Mouse (Mus musculus) c-Kit-positive CD71-positive TER-119-positive erythroid progenitor cells, embryonic 14.5 days (primary cell): Measurements from ENCODE around the gene Slc9b1.

Experiments
- DNase-seq: peaks from one replicate; pipeline ENCODE4 v3.0.0-alpha.2; 2013; ENCODE audit warnings: low spot score

Slc9b1 gene

GRCm38 (mm10) chr3:135347739-135348264 lies at the start of gene Slc9b1:
TSS of gene Slc9b1 (plus strand) at chr3:135348029.
- DNase-seq, result no peak

- DNase-seq, result no peak
Measured at GRCm38 (mm10) chr3:135298560-135298959, 49.3 kb upstream of the Slc9b1 start.

DNA sequence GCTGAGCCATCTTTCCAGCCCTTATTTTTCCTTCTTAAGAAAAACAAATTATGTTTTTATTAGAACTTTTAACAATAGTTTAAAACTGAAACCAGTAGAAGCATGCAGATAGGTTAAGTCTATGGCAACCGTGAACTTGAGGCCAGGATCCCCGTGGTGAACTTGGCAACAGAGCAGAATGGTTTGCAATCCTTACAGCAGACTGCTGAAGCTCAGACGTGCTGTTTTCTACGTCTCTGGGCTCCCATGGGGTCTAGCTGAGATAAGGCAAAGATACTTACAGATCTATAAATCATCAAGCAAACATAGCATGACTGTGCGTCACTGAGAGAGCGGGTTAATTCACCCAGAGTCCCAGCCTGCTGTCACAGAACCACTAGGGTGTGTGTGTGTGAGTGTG lies 47.7 kb upstream of the Slc9b1 start:
- DNase-seq, result no peak

DNA sequence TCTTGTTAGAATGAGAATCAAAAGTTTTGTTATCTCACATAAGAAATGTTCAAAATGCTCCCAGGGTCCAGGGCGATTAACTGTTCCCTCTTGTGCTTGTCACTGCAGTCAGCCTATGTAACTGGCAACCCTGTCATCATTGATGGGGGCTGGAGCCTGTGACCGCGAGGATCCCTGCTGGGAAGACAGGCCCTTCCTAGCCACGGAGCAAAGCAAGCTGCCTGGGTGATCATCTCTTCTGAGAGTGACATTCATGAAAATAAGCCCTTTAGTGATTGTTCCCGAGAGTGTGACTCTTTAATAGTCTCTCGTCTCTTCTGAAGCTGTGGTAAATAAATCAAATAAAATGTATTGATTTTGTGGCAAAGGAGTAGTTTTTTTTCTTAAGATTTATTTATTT lies 43.8 kb upstream of the Slc9b1 start:
- DNase-seq, result no peak

DNA sequence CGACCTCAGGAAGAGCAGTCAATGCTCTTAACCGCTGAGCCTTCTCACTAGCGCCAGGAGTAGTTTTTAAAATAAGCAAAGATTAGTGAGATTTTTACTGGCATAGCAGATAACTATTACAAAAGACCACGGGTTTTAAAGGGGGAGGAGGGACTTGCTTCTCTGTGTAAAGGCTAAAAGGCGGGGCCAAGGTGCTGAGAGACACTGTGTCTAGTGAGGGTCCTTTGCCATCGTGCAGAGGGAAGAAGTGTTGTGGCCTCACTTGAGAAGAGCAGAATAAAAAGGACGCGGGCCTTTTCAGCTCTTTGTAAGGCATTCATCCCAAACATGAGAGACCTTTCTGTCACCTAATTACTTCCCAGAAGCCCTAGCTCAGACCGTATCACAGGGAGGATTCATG lies 43.3 kb upstream of the Slc9b1 start:
- no peak for DNase-seq

DNA sequence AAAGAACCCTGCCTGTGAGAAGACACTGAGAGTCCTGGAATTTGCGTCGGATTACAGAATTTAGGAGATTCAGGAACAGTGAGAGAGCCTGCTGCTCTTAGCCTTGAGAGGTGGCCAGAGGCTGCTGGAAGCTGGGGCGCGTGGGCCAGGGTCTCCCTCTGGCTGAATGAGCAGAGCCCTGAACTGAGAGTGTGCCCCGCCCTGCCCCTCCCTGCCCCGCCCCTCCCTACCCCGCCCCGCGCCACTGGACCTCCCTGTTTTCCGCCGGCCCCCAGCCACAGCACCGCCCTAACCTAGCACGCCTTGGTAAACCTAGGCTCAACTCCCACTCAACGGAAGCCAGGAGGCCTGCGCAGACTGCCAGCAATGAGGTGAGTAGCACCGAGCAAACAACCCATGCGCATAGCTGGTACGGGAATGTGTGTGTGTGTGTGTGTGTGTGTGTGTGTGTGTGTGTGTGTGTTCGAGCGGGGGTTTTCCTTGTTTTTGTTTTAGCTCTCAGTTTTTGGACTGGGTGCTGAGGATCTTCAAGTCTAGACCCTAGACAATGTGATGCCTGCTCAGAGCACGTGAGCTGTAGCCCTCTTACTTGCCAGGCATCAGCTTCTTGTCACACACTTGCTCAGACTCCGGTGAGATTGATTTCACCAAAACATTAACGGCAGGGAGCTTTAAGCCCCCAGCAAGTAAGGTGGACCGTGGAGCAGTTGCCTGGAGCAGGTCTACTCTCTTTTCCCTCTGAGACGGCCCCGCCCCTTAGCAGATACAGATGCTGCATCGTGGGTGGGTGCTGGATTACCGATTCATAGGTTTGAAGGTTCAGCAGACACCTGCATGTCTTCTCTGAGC lies 40.2 kb upstream of the Slc9b1 start, which contains the start of gene Slc9b2:
TSS of gene Slc9b2 (plus strand) at position 290 of the 849 bp plus-strand sequence.
- DNase-seq, result no peak

- DNase-seq, result no peak
Measured at GRCm38 (mm10) chr3:135312916-135313491, 34.8 kb upstream of the Slc9b1 start.

DNA sequence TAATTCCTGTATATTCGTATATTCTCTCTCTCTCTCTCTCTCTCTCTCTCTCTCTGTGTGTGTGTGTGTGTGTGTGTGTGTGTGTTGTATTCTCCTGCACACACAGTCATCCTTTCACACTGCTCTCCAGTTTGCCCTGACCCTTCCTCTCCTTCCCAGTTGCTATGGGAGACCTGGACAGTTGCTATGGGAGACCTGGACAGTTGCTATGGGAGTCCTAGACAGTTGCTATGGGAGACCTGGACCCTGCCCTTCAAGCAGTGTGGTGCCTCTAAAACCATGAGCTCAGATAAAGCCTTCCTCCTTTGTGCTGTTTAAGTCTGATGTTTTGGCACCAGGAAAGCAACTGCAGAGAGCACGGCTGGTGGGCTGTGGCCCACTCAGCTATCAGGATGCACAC lies 34.1 kb upstream of the Slc9b1 start:
- DNase-seq, result no peak

DNA sequence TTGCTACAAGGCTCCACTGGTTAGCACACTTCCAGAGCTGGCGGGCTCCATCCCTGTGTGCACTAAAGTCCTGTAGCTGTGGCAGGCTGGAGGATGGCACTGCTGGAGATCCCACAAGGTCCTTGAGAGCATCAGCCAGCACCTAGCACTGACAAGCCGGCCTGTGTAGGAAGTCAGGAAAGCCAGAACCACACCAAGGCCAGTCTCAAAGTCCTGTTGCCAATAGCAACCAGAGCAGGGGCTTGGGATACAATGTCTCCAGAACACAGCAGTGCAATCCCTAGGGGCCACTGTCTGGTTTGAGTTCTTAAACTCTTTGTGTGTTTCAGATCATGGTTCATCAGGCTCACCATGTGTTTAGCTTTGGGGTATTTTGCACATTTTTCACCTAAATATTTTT lies 33.0 kb upstream of the Slc9b1 start:
- no peak for DNase-seq

DNA sequence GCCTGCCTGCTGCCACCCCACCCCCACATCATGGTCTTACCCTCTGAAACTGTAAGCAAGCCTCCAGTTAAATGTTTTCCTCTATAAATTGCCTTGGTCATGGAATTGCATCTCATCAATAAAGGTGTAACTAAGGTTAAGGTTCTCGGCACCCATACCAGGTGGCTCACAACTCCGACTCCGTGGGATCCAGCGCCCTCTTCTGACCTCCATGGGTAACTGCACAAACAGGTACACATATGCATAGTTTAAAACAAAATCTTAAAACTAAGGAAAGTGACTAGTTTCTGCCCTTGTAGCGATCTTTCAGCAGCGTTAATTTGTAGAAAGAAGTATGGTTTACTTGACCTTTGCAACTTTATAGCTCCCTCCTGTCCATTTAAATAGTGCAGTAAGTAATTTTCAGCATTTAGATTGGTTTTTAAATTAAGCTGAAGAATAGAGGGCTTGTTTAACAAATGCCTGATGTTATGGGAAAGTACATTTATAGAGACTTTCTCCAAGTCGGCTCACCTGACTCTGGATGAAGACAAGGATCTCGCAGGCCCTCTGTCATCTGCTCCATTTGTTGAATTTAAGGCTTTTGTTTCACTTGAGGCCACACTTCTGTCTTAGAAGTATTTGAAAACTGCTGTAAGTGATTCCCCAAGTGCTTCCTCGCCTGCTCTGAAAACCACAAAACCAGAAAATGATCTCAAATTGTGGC lies 32.0 kb upstream of the Slc9b1 start:
- DNase-seq, result no peak

DNA sequence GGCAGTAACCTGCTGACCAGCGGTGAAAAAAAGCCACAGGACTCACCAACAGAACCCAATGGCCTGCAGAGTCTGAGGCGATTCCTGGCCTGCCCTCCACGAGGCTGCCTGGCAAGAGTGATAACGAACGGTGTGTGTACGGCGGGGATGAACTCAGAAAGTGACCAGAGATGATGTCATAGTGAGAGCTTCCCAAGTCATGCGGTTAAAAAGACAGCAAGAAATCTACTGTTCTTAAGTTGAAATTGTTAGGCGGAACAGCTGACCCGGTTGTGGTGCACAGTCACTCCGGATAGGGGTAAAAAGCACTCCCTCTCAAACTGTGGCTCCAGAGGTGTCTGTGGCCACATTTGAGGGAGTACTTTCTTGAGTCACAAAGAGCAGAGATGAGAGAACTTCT lies 29.5 kb upstream of the Slc9b1 start:
- no peak for DNase-seq

DNA sequence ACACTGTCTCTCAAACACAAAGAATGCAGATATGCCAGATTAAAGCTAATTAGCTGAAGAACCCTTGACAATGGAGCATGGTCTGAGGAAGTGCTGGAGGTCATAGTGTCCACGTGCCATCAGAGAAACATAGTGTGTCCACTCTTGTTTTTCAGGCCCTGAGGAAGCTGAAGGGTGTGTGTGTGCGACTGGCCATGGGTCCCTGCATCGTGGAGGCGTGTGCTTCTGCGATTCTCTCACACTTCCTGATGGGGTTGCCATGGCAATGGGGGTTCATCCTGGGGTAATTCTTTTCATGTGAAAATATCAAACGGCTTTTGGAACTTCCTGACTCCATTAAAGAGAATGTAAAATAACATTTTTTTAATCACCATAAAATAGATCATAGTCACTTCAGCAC lies 23.5 kb upstream of the Slc9b1 start:
- DNase-seq, result no peak

DNA sequence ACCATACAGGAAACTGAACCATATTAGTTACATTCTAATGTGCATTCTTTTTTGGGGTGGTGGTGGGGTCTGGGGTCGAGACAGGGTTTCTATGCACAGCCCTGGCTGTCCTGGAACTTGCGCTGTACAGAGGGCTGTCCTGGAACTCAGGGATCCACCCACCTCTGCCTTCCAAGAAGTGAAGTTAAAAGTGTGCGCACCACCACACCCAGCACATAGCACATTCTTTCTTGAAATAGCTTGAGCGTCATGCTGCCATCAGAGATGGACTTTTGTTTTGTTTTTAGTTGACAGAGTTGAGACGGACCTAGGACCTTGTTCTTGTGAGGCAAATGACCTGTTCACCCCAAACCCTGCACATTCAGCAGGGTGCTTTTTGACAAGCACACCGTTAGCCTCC lies 20.7 kb upstream of the Slc9b1 start:
- no peak for DNase-seq

GRCm38 (mm10) chr3:135327601-135328000 lies 20.2 kb upstream of the Slc9b1 start:
- peak; percentile 11 for DNase-seq

- DNase-seq, result peak; percentile 45
Measured at GRCm38 (mm10) chr3:135328560-135328959, 19.3 kb upstream of the Slc9b1 start.

DNA sequence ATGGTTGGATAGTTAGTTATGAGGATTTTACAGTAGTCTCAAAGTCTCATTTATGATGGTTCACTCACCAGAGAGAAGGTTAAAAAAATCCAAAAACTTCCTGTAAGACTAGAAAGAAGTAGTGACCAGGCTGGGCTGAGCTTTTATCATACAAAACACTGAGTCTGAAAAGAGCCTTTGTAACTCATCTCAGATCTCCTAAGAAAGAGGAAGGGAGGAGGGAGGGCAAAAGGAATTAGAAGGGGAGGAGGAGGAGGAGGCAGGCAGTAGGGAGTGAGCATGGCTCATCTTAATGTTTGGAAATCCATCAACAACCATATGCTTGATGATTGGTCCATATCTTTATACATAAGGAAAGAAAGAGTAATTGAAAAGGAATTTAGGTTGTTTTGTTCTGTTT lies 15.1 kb upstream of the Slc9b1 start:
- no peak for DNase-seq

- DNase-seq, result no peak
Measured at GRCm38 (mm10) chr3:135333763-135334162, 14.1 kb upstream of the Slc9b1 start.

- DNase-seq, result no peak
Measured at GRCm38 (mm10) chr3:135349022-135349421, 1.2 kb downstream of the Slc9b1 start.

DNA sequence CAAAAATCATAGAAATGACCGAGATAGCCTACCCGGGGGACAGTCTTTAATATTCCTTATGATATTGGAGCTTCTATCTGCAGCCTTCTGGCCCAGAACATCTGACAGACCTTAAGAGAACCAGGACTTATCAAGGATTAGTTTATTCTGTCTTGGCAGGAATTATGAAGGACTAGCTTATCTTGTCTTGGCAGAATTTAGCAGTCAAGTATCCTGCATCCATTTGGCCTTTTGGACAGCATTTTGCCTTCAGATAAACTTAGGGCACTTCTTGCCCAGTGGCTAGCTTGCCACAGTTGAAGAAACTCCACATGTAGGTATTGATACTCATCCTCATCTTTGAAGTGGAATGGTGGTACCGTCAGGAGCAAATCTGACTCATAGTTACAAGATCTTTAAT lies 4.0 kb downstream of the Slc9b1 start:
- no peak for DNase-seq

GRCm38 (mm10) chr3:135357394-135357793 lies 9.6 kb downstream of the Slc9b1 start:
- DNase-seq, result no peak

DNA sequence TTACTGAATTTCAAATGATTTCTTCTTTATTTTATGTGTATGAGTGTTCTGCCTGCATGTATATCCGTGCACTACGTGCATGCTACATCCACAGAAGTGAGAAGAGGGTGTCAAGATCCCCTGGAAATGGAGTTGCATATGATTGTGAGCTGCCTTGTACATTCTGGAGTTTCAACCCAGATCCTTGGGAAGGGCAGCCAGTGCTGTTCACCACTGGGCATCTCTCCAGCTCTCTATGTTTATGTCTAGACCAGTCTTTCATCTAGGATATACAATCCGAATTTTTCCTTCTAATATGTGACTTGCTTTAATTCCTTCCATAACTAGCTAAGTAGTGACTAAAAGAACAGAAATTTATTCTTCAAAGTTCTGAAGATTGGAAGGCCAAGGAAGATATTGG lies 28.0 kb downstream of the Slc9b1 start:
- DNase-seq, result no peak

- no peak for DNase-seq
Measured at GRCm38 (mm10) chr3:135377445-135377844, 29.6 kb downstream of the Slc9b1 start.

DNA sequence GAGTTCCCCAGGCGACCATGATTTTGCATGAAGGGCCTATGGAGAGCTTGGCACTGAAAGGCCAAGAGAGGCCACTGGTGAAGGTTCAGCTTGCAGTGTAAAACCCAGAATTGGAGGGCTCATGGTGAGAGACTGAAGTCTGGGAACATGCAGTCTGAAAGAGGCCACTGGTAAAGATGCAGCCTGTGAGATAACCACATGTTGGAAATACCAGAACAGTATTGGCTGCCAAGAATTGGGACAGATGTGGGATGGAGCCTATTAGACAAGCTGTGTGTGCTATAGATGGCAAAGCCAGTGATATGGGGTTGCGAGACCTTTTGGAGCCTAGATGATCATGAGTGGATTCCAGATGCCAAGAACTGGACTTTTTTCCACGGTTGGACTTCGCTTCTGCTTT lies 32.0 kb downstream of the Slc9b1 start:
- DNase-seq, result no peak
